Mouse (Mus musculus): ENCODE measurements around the gene Slf2. TPM values are rescaled to one million over a fixed set of nuclear protein-coding genes. Genes with fewer than 3 reads are reported as not detected.

Gene Slf2
- polyA plus RNA-seq, 1 experiment from 2014 or later: 57.3 TPM

DNA sequence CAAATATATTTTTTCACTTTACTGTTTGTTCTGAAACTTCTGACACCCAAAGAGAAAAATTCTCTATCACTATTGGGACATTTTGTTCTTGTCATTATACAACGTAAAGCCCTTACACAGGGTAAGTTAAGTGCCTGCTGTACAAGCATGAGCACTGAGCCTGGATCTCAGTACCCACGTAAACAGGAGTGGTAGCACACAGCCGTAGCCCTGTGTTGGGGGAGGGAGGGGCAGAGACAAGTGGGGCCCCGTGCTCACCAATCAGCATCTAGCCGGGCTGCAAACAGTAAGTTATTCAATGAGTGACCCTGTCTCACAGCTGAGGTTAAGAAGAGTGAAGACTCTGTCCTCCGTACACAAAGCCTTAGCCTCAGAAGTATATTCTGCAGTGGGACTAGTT lies 45.7 kb downstream of the Slf2 start:
- no peak for DNase-seq (ENCODE audit: low spot score)
- no peaks in the 10 kb centered on the region for H3K4me1 ChIP-seq (ENCODE audit: control insufficient read depth, insufficient read depth, low read length)
- H3K27ac ChIP-seq (replicated peaks; ENCODE audit: low read depth, low read length): no peak overlapping the region
- no peak overlapping the region for H3K9ac ChIP-seq (replicated peaks; ENCODE audit: low read length)
- no peak overlapping the region for H3K4me2 ChIP-seq (ENCODE audit: low read depth, low read length)
- peaks cover 18% of the 10 kb centered on the region for H3K36me3 ChIP-seq (replicated peaks; ENCODE audit: control insufficient read depth, insufficient read depth, low read depth, low read length)
- no peaks in the 10 kb centered on the region for H3K9me3 ChIP-seq (replicated peaks; ENCODE audit: control insufficient read depth, low read length)
- H3K27me3 ChIP-seq (ENCODE audit: control insufficient read depth, insufficient read depth, low read length): no peaks in the 10 kb centered on the region
- ATAC-seq (replicated peaks; ENCODE audit: insufficient number of reproducible peaks, low FRiP score, low TSS enrichment, low read depth): no peak
- no peak overlapping the region for H3K4me3 ChIP-seq (ENCODE audit: low read depth, low read length)
- WGBS: 81% methylated on average over 6 of the region's 6 CpGs

DNA sequence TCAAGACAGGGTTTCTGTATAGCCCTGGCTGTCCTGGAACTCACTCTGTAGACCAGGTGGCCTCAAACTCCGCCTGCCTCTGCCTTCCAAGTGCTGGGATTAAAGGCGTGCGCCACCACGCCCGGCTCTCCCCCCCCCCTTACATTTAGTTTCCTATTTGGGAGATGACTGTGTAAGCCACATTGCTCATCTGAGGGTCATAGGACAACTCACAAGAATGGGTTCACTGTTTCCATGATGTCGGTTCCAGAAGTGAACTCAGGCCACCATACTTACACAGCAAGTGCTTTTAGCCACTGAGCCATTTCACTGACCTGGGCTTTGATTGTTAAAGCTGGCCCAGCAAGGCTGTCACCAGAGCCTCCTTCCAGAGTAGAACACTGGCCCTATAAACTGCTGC lies 46.2 kb downstream of the Slf2 start:
- Histone ChIP-seq H3K27ac (replicated peaks; ENCODE audit: low read depth, low read length) (no peak overlapping the region), H3K27me3 (ENCODE audit: control insufficient read depth, insufficient read depth, low read length) (no peaks in the 10 kb centered on the region), H3K36me3 (replicated peaks; ENCODE audit: control insufficient read depth, insufficient read depth, low read depth, low read length) (peaks cover 18% of the 10 kb centered on the region), H3K9ac (replicated peaks; ENCODE audit: low read length) (no peak overlapping the region), H3K4me2 (ENCODE audit: low read depth, low read length) (no peak overlapping the region), H3K4me1 (ENCODE audit: control insufficient read depth, insufficient read depth, low read length) (no peaks in the 10 kb centered on the region), H3K9me3 (replicated peaks; ENCODE audit: control insufficient read depth, low read length) (no peaks in the 10 kb centered on the region), H3K4me3 (ENCODE audit: low read depth, low read length) (no peak overlapping the region)
- no peak for DNase-seq (ENCODE audit: low spot score)
- ATAC-seq (replicated peaks; ENCODE audit: insufficient number of reproducible peaks, low FRiP score, low TSS enrichment, low read depth): no peak
- 87% methylated on average over 6 of the region's 6 CpGs for WGBS

DNA sequence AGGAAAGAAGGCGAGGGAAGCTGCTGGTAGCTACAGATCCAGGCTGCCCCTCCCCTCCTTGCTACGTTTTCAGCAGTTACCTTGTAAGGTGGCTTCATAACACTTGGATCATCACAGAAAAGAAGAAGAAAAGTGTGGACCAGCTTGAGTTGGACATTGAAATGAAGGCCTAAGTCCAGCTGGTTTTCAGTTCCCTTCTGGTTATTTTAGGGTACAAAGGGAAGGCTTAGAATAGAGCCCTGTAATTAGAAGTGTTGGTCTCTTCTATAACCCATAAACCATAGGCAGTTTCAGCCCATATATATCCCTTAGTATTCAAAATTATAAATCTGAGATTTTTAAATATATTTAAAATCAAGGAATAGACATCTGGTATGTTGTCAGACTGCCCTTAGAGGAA lies 49.8 kb downstream of the Slf2 start:
- no peak for DNase-seq (ENCODE audit: low spot score)
- ATAC-seq (replicated peaks; ENCODE audit: insufficient number of reproducible peaks, low FRiP score, low TSS enrichment, low read depth): no peak
- Histone ChIP-seq H3K4me2 (ENCODE audit: low read depth, low read length) (no peak overlapping the region), H3K9ac (replicated peaks; ENCODE audit: low read length) (no peak overlapping the region), H3K27me3 (ENCODE audit: control insufficient read depth, insufficient read depth, low read length) (no peaks in the 10 kb centered on the region), H3K4me3 (ENCODE audit: low read depth, low read length) (no peak overlapping the region), H3K27ac (replicated peaks; ENCODE audit: low read depth, low read length) (no peak overlapping the region), H3K9me3 (replicated peaks; ENCODE audit: control insufficient read depth, low read length) (no peaks in the 10 kb centered on the region), H3K4me1 (ENCODE audit: control insufficient read depth, insufficient read depth, low read length) (no peaks in the 10 kb centered on the region), H3K36me3 (replicated peaks; ENCODE audit: control insufficient read depth, insufficient read depth, low read depth, low read length) (peaks cover 8% of the 10 kb centered on the region)
- WGBS: 85% methylated on average over 2 of the region's 2 CpGs

DNA sequence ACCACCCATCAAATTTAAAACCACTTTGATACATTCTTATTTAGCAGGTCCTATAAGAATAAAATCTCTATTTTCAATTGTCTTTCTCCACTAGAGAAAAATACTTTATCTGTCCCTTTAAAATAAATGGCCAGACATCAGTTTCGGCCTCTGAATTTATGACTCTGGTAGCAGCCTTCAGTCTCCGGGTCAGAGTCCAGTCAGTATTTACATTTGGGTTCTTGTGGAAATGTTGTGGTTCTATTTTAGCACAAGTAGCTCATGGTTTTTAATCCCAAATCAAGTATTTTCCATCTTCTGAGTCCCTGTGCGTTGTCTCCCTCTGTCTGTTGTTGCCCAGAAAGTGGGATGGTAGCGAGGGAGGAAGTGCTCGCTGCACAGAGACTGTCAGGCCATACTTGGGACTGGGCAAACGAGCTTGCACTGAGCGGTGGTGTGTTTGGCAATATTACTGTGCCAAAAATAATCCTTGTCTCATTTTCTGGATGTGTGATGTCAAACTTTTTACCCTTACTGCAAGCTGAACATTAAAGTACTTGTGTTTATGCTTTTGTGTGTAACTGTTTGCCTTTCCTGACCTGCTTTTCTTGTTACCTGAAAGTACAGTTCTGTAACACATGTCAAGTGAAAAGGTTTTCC lies 51.6 kb downstream of the Slf2 start:
- Histone ChIP-seq H3K9me3 (replicated peaks; ENCODE audit: control insufficient read depth, low read length) (no peaks in the 10 kb centered on the region), H3K4me3 (ENCODE audit: low read depth, low read length) (no peak overlapping the region), H3K4me2 (ENCODE audit: low read depth, low read length) (no peak overlapping the region), H3K27me3 (ENCODE audit: control insufficient read depth, insufficient read depth, low read length) (no peaks in the 10 kb centered on the region), H3K36me3 (replicated peaks; ENCODE audit: control insufficient read depth, insufficient read depth, low read depth, low read length) (peaks cover 7% of the 10 kb centered on the region), H3K4me1 (ENCODE audit: control insufficient read depth, insufficient read depth, low read length) (no peaks in the 10 kb centered on the region), H3K27ac (replicated peaks; ENCODE audit: low read depth, low read length) (no peak overlapping the region), H3K9ac (replicated peaks; ENCODE audit: low read length) (no peak overlapping the region)
- WGBS: 89% methylated on average over 7 of the region's 7 CpGs
- no peak for DNase-seq (ENCODE audit: low spot score)
- ATAC-seq (replicated peaks; ENCODE audit: insufficient number of reproducible peaks, low FRiP score, low TSS enrichment, low read depth): no peak

DNA sequence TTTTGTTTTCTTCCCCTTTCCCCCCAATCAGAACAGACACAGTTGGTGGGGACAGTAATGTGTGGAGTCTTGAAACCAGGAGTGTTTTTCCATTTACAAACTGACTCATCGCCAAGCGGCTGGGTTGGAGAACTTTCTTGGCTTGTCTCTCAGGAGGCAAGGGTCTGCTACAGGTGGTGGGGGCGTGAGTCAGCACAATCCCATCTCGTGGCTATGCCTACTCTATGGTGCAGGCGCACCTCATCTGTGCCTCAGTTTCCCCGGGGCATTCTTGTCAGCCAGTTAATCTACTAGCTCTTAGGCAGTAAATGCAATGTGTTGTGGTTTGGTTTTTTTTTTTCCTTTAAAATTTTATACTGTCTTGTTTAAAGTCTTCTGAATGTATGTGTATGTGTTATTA lies 52.4 kb downstream of the Slf2 start:
- ATAC-seq (replicated peaks; ENCODE audit: insufficient number of reproducible peaks, low FRiP score, low TSS enrichment, low read depth): no peak
- H3K36me3 ChIP-seq (replicated peaks; ENCODE audit: control insufficient read depth, insufficient read depth, low read depth, low read length): peaks cover 7% of the 10 kb centered on the region

DNA sequence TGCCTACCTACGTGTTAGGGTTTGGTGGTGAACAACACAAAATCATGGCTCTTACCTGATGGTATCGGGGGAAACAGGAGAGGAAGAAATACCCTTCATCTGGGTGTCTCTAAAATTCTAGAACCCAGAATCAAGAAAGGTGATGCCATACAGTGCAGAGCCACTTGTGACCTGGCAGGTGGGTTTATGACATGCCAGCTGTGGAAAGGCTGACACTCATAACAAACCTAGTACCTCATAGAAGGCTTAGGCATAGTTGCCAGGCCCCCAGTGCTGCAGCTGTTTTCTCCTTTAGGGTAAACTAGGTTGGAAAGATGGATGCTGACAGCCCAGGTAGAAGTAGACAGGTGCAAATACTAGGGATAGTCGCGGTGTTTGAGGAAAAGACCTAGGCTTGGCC lies 53.5 kb downstream of the Slf2 start:
- H3K9ac ChIP-seq (replicated peaks; ENCODE audit: low read length): no peak overlapping the region
- ATAC-seq (replicated peaks; ENCODE audit: insufficient number of reproducible peaks, low FRiP score, low TSS enrichment, low read depth): no peak
- whole genome bisulfite sequencing: 91% methylated on average over 4 of the region's 4 CpGs

More for the DNA sequence above, 52.4 kb downstream of the Slf2 start:
- DNase-seq (ENCODE audit: low spot score): no peak
- H3K9ac ChIP-seq (replicated peaks; ENCODE audit: low read length): no peak overlapping the region
- WGBS: 91% methylated on average over 6 of the region's 6 CpGs
- no peak overlapping the region for H3K4me2 ChIP-seq (ENCODE audit: low read depth, low read length)
- H3K27ac ChIP-seq (replicated peaks; ENCODE audit: low read depth, low read length): no peak overlapping the region
- no peaks in the 10 kb centered on the region for H3K4me1 ChIP-seq (ENCODE audit: control insufficient read depth, insufficient read depth, low read length)
- H3K4me3 ChIP-seq (ENCODE audit: low read depth, low read length): no peak overlapping the region
- H3K9me3 ChIP-seq (replicated peaks; ENCODE audit: control insufficient read depth, low read length): no peaks in the 10 kb centered on the region
- no peaks in the 10 kb centered on the region for H3K27me3 ChIP-seq (ENCODE audit: control insufficient read depth, insufficient read depth, low read length)

DNA sequence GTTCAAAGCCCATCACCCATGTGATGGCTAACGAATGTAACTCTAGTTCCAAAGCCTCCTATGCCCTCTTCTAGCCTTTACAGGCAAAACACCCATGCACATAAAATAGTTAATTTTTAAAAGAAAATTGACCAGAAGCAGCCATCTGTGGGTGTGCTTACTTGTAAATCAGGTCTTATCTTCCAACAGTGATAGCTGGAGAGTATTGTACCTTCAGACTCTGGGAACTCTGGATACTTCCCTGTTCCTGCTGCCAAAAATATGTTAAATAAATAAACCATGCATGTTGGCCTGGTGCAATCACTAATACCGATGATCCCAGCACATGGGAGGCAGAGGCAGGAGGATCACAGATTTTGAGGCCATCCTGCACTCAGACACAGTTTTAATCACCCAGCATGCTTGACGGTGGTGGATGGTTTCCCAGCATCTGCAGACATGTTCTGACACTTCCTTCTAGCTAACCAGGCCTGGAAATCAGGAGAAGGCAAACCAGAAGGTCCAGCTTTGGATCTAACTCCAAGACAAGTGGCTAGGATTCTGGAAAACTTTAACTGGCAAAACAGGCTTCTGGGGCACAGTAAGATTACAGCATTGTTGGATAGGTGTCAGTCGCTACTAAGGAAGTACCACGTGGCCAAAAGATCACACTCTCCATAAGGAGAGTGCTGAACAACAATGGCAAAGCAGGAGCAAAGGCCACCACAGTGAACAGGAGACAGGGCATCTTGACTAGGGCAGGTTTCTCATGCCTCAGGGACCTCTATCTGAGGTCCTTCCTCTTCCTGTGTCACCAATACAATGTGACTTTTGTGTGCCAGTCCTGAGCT lies 54.4 kb downstream of the Slf2 start:
- H3K27me3 ChIP-seq (ENCODE audit: control insufficient read depth, insufficient read depth, low read length): no peaks in the 10 kb centered on the region
- 57% methylated on average over 5 of the region's 5 CpGs for WGBS
- H3K9me3 ChIP-seq (replicated peaks; ENCODE audit: control insufficient read depth, low read length): no peaks in the 10 kb centered on the region
- no peaks in the 10 kb centered on the region; the same call in 1 of the 2 replicates for H3K4me1 ChIP-seq (ENCODE audit: control insufficient read depth, insufficient read depth, low read length)
- DNase-seq (ENCODE audit: low spot score) (no peak), ATAC-seq (replicated peaks; ENCODE audit: insufficient number of reproducible peaks, low FRiP score, low TSS enrichment, low read depth) (no peak)
- no peak overlapping the region for H3K27ac ChIP-seq (replicated peaks; ENCODE audit: low read depth, low read length)
- H3K9ac ChIP-seq (replicated peaks; ENCODE audit: low read length): no peak overlapping the region
- H3K4me2 ChIP-seq (ENCODE audit: low read depth, low read length): no peak overlapping the region
- no peak overlapping the region for H3K4me3 ChIP-seq (ENCODE audit: low read depth, low read length)
- H3K36me3 ChIP-seq (replicated peaks; ENCODE audit: control insufficient read depth, insufficient read depth, low read depth, low read length): peaks cover 4% of the 10 kb centered on the region

More for the DNA sequence above, 53.5 kb downstream of the Slf2 start:
- Histone ChIP-seq H3K4me1 (ENCODE audit: control insufficient read depth, insufficient read depth, low read length) (no peaks in the 10 kb centered on the region), H3K27ac (replicated peaks; ENCODE audit: low read depth, low read length) (no peak overlapping the region), H3K4me3 (ENCODE audit: low read depth, low read length) (no peak overlapping the region), H3K4me2 (ENCODE audit: low read depth, low read length) (no peak overlapping the region), H3K9me3 (replicated peaks; ENCODE audit: control insufficient read depth, low read length) (no peaks in the 10 kb centered on the region), H3K36me3 (replicated peaks; ENCODE audit: control insufficient read depth, insufficient read depth, low read depth, low read length) (peaks cover 7% of the 10 kb centered on the region), H3K27me3 (ENCODE audit: control insufficient read depth, insufficient read depth, low read length) (no peaks in the 10 kb centered on the region)
- no peak for DNase-seq (ENCODE audit: low spot score)

DNA sequence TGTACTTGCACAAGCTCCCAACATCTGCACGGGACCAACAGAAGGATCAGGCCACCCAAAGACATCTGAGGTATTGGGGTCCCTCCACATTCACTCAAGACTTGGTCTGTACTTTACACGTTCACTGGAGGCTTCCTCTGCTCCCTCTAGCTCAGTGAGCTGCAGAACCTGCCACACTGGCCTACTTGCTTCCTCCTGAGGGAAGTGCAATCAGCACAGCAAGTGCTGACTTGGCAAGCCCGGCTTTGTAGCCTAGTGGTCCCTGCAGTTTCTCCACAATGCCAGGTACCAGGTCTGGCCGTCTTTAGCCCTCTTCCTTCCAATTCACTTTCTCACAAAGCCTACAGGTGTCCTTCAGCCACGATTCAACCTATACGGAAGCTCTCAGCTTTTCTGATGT lies 56.1 kb downstream of the Slf2 start:
- H3K4me2 ChIP-seq (ENCODE audit: low read depth, low read length): no peak overlapping the region
- no peak overlapping the region for H3K9ac ChIP-seq (replicated peaks; ENCODE audit: low read length)
- H3K9me3 ChIP-seq (replicated peaks; ENCODE audit: control insufficient read depth, low read length): no peaks in the 10 kb centered on the region
- no peaks in the 10 kb centered on the region for H3K36me3 ChIP-seq (replicated peaks; ENCODE audit: control insufficient read depth, insufficient read depth, low read depth, low read length)
- DNase-seq (ENCODE audit: low spot score): no peak
- H3K27ac ChIP-seq (replicated peaks; ENCODE audit: low read depth, low read length): no peak overlapping the region
- H3K27me3 ChIP-seq (ENCODE audit: control insufficient read depth, insufficient read depth, low read length): no peaks in the 10 kb centered on the region
- no peak for ATAC-seq (replicated peaks; ENCODE audit: insufficient number of reproducible peaks, low FRiP score, low TSS enrichment, low read depth)
- no peaks in the 10 kb centered on the region; the same call in 1 of the 2 replicates for H3K4me1 ChIP-seq (ENCODE audit: control insufficient read depth, insufficient read depth, low read length)
- H3K4me3 ChIP-seq (ENCODE audit: low read depth, low read length): no peak overlapping the region
- WGBS: 67% methylated on average over 6 of the region's 6 CpGs

Measured in embryonic facial prominence, embryonic 11.5 days (tissue).